Mouse (Mus musculus): ENCODE data around the gene Bhlhe41. TPM values are rescaled to one million over a fixed set of nuclear protein-coding genes. Genes with fewer than 3 reads are reported as not detected.

Gene Bhlhe41
- polyA plus RNA-seq, 1 experiment: 292 TPM

DNA sequence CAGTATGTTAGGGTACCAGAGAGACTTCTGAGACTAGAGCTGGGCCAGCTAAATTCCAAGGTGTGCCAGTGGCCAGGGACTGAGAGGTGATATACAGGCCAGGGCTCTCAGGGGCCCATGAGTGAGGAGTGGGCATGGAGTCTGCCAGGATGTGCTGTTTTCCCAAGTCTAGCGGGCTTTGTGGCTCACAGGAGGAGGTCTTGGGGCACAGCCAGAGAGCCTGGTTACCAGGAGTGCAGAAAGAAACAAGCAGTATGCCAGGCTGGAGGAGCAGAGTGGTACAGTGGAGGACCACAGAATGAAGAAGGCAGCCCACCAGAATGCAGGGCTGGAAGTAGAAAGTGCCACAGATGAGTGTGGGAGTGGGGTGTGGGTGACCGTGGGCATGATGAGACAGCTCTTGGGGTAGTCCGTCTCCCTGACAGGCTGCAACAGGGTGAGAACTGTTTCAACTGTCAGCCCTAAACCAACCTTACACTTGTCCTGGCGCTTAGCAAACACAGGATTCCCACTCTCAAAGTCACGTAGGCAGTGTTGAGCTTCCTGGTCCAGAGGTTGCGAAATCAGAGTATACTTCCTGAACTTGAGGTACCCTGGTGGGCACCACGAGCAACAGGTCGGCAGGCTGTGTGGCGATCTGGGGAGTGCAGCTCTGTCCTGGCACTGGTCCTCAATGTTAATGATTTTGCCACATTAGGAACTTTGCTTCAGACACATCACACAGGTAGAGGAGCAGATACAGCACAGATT lies 11.8 kb upstream of the Bhlhe41 start:
- 74% methylated on average over 9 of the region's 9 CpGs for WGBS
- TF ChIP-seq CTCF (IDR thresholded peaks at IDR 0.05; ENCODE audit: insufficient read depth, low read depth, low read length) (no peak), POLR2A (IDR thresholded peaks at IDR 0.05; ENCODE audit: insufficient read depth, low read depth, low read length) (no peak)
- no peaks in the 10 kb centered on the region for H3K4me1 ChIP-seq (ENCODE audit: control insufficient read depth, insufficient read depth, low read length)
- no peak overlapping the region for H3K4me3 ChIP-seq (ENCODE audit: insufficient read depth, low read depth, low read length)
- no peak overlapping the region for H3K27ac ChIP-seq (ENCODE audit: insufficient read depth, low read depth, low read length)

DNA sequence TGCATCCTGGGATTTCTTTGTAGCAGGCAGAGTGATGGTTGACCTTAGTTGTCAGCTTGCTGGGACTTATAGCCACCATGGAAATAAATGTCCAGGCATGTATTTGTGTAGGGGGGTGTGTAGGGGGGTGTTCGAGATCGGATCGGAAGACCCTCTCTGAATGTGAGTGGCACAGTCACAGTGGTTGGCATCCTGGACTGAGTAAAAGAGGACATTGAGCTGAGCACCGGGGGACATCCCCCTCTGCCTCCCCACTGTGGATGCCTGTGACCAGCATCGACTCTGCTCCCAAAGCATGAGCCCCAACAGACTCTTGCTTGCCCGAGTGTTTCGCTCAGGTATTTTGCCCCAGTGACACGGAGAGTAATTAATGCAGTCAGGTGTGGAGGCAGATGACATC lies 8.0 kb upstream of the Bhlhe41 start:
- H3K4me1 ChIP-seq (ENCODE audit: control insufficient read depth, insufficient read depth, low read length): no peaks in the 10 kb centered on the region
- H3K27ac ChIP-seq (ENCODE audit: insufficient read depth, low read depth, low read length): no peak overlapping the region
- WGBS: 88% methylated on average over 8 of the region's 8 CpGs
- no peak overlapping the region for H3K4me3 ChIP-seq (ENCODE audit: insufficient read depth, low read depth, low read length)
- TF ChIP-seq POLR2A (IDR thresholded peaks at IDR 0.05; ENCODE audit: insufficient read depth, low read depth, low read length) (no peak), CTCF (IDR thresholded peaks at IDR 0.05; ENCODE audit: insufficient read depth, low read depth, low read length) (no peak)

DNA sequence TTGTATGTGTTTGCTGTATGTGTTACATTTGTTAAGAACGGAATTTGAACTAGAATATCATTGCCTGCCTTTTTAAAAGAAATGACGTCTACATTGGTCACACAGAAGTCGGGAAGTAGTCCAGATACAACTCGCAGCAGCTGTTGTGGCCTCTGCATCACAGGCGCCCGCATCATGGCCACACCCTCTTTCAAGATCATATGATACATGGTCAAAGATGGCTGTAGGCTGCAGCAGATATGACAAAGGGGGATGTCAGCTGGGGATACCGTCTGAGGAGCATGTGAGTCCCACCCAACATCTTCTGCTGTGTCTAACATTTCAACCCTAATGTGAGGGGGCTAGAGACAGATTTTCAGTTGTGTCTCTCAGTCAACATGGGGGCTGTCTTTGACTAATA lies 6.7 kb upstream of the Bhlhe41 start:
- TF ChIP-seq CTCF (IDR thresholded peaks at IDR 0.05; ENCODE audit: insufficient read depth, low read depth, low read length): no peak
- no peak for TF ChIP-seq POLR2A (IDR thresholded peaks at IDR 0.05; ENCODE audit: insufficient read depth, low read depth, low read length)
- Histone ChIP-seq H3K4me3 (ENCODE audit: insufficient read depth, low read depth, low read length) (no peak overlapping the region), H3K4me1 (ENCODE audit: control insufficient read depth, insufficient read depth, low read length) (no peaks in the 10 kb centered on the region), H3K27ac (ENCODE audit: insufficient read depth, low read depth, low read length) (no peak overlapping the region)
- WGBS: 96% methylated on average over 7 of the region's 7 CpGs

DNA sequence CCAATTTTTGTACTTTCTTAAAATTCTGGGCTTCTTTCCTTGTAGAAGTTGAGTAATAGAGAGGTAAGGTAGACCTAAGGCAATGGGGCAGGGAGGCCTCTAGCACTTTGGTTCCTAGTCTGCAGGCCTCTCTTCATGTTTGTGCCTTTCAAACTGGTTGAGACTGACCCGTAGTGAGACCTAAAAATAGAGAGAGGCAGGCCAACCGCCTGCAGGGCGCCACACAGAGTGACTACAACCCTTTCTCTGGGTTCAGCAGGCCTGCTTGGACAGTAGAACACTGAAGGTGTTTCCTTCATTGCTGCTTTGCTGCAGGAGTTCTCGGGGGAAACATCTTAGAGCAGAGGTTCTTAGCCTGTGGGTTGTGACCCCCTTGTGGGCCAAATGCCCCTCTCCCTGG lies 5.6 kb upstream of the Bhlhe41 start:
- Histone ChIP-seq H3K27ac (ENCODE audit: insufficient read depth, low read depth, low read length) (no peak overlapping the region), H3K4me1 (ENCODE audit: control insufficient read depth, insufficient read depth, low read length) (no peaks in the 10 kb centered on the region), H3K4me3 (ENCODE audit: insufficient read depth, low read depth, low read length) (no peak overlapping the region)
- TF ChIP-seq CTCF (IDR thresholded peaks at IDR 0.05; ENCODE audit: insufficient read depth, low read depth, low read length): no peak
- no peak for TF ChIP-seq POLR2A (IDR thresholded peaks at IDR 0.05; ENCODE audit: insufficient read depth, low read depth, low read length)
- WGBS: 62% methylated on average over 4 of the region's 4 CpGs

DNA sequence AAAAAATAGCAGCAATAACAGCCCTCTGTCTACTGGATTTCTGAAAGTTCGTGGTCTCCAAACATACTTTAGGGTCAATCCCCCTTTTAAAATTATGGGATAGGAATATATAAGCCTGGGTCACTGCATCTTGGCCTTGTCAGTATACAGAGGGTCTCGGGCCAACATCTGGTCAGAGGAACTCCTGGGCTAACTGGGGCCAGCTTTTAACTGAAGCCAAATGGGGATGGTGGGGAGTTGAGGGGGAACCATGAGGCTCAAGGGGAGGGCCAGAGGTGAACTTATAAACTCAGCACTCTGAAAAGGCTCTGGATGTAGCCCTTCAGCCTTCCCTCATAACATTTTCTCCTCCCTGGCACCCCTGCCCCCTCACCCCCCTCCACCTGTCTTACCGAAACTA lies 1.8 kb upstream of the Bhlhe41 start:
- Histone ChIP-seq H3K4me1 (ENCODE audit: control insufficient read depth, insufficient read depth, low read length) (0 out of 2 replicates have a peak, but pooled peaks cover under 1% of the 10 kb centered on the region), H3K27ac (ENCODE audit: insufficient read depth, low read depth, low read length) (no peak overlapping the region), H3K4me3 (ENCODE audit: insufficient read depth, low read depth, low read length) (no peak overlapping the region)
- WGBS: 67% methylated on average over 3 of the region's 3 CpGs
- no peak for TF ChIP-seq POLR2A (IDR thresholded peaks at IDR 0.05; ENCODE audit: insufficient read depth, low read depth, low read length)

DNA sequence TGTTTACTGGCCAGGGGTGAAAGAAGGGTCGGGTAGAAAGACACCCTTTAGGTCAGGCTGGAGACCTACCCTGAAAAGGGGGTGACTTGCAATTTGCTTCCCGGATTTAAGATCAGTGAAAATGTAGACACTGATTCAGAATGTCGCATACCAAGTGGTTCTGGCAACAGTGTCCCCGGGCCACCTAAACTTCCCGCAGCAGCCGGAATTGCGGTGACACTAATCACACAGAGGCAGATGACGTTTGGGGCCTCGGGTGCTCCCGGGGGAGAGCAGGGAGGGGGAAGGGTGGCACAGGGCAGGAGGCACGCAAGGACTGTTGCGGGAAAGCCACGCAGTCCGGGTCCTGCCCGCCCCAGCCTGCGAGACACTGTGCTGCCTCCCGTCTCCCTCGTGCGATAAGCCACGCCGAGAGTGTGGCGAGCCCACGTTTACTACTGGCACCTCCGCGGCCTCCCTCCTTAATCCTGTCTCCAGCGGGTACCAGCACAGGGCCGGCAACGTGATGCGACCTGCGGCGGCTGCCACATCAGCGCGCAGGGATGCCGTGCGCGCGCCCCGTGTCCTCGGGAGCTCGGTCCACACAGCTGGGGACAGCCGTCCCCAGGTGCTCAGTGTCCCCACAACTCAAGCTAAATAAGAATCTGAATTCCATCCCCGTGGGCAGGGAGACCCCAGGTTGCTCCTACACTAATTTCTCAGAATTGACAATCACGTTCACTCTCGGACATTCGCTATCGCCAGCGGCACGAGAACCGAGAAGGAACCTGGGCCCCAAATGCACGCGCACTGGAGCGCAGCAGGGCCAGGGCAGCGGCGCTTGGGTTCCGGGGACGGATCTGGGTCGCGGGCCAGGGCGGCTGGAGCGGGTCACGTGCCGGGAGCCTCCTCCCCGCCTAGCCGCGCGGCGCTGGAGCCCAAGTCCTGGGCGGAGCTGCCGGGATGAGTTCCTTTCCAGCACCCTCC lies 811 bp upstream of the Bhlhe41 start:
- Histone ChIP-seq H3K27ac (ENCODE audit: insufficient read depth, low read depth, low read length) (peak overlapping the region; percentile 97), H3K4me1 (ENCODE audit: control insufficient read depth, insufficient read depth, low read length) (0 out of 2 replicates have a peak, but pooled peaks cover 2% of the 10 kb centered on the region), H3K4me3 (ENCODE audit: insufficient read depth, low read depth, low read length) (peak overlapping the region; percentile 49)
- WGBS: under 1% methylated on average over 69 of the region's 69 CpGs
- TF ChIP-seq POLR2A (IDR thresholded peaks at IDR 0.05; ENCODE audit: insufficient read depth, low read depth, low read length): peak; percentile 77; the same call in 1 of the 2 replicates
- 0 out of 2 replicates have a peak, but pooled peaks have one; percentile 14 for TF ChIP-seq CTCF (IDR thresholded peaks at IDR 0.05; ENCODE audit: insufficient read depth, low read depth, low read length)

DNA sequence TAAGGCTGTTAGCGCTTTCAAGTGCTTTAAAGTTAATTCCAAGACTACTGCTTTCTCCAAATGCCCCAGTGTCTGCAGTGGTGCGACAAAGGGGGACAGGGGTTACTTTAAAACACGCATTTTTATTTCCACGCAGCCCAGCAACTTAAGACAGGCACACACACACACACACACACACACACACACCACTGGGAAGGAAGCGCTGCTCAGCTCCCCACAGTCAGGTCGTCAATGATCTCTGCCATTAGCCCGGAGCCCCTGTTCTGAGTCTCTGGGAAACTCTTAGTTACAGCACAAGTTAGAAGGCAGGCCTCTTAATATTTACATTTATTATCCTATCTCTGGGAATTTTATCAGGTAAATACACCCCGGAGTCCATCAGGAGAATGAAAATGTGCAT lies 1.2 kb downstream of the Bhlhe41 start:
- no peak for TF ChIP-seq POLR2A (IDR thresholded peaks at IDR 0.05; ENCODE audit: insufficient read depth, low read depth, low read length)
- peak overlapping the region; percentile 81 for H3K27ac ChIP-seq (ENCODE audit: insufficient read depth, low read depth, low read length)
- H3K4me1 ChIP-seq (ENCODE audit: control insufficient read depth, insufficient read depth, low read length): peaks cover 5% of the 10 kb centered on the region; the same call in 1 of the 2 replicates
- 3% methylated on average over 8 of the region's 8 CpGs for WGBS
- peak overlapping the region; percentile 79 for H3K4me3 ChIP-seq (ENCODE audit: insufficient read depth, low read depth, low read length)

DNA sequence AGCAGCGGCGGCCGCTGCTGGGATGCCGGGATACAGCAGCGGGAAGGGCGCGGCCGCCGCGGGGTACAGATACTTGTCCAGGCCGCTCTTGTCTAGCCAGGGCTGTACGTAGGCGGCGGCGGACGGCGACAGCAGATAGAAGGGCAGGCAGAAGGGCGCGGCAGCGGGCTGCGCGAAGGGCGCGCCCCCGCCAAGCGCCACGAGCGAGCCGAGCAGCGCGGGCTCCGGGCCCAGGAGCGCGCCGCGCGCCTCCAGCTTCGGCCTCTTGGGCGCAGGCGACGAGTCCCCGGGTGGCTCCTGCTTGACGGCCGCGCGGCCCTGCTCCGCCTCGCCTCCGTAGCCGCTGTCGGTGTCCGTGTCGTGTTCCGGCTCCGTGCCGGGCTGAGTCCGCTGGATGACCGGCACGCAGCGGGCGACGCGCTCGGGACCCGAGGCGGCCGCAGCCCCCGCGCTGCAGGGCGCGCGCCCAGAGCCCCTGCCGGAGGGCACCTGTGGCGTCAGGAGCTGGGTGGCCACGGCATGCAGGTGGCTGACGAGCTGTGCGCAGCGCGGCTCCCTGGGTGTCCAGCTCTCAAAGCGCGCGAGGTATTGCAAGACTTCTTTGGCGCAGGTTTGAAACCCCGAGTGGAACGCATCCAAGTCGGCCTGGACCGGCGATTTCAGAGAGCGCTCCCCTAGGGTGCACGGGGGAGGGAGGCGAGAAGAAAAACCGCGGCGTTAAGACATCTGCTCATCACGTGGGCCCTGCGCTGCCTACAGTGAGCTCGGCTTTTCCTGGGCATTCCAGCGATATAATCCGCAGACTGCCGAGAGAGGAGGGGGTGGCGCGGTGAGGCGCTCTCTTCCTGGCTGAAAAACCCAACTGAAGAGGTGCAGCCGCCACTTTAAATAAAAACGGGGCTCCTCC lies 2.0 kb downstream of the Bhlhe41 start:
- under 1% methylated on average over 105 of the region's 105 CpGs for WGBS
- H3K4me1 ChIP-seq (ENCODE audit: control insufficient read depth, insufficient read depth, low read length): peaks cover 5% of the 10 kb centered on the region; the same call in 1 of the 2 replicates
- H3K4me3 ChIP-seq (ENCODE audit: insufficient read depth, low read depth, low read length): peak overlapping the region; percentile 79
- TF ChIP-seq POLR2A (IDR thresholded peaks at IDR 0.05; ENCODE audit: insufficient read depth, low read depth, low read length) (no peak; the same call in 1 of the 2 replicates), CTCF (IDR thresholded peaks at IDR 0.05; ENCODE audit: insufficient read depth, low read depth, low read length) (no peak)
- H3K27ac ChIP-seq (ENCODE audit: insufficient read depth, low read depth, low read length): peak overlapping the region; percentile 81
